Mouse (Mus musculus): ENCODE measurements around the gene Gas7.

Gas7 gene

DNA sequence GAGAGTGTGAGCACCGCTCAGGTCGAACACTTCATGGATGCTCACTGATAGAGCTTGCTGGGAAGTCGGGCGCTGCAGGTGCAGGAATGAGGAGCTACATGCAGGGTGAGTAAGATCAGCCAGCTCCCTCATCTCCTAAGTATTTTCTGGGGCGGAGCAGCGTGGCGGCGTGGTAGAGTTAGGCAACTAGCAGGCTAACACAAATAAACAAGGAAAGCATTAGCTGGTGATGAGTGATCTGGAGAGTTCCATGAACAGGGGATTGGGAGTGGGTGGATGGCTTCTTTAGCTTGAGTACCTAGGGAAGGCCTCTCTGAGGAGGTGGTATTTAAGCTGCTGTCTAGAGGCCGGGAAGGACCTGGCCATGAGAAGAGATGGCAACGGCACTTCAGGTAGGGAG is 77.5 kb downstream of the Gas7 start:
- DNase-seq (ENCODE audit: extremely low spot score, low spot score): no peak

DNA sequence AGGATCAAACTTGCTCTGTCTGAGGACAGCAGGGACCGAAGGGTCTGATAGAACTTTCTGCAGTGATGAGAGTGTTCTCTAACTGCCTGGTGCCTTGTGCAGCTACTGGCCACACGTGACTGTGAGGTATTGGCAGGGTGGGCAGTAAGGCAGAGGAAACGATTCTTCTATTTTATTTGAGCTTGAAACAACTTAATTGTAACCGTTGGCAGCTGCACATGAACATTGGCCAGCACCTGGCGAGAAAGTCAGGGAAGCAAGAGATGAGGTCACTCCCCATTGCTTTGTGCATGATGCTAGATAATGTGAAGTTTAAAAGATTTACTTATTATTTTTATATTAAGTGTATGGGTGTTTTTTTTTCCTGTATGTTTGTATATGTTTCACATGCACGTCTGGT is 77.9 kb downstream of the Gas7 start:
- DNase-seq (ENCODE audit: extremely low spot score, low spot score): no peak

DNA sequence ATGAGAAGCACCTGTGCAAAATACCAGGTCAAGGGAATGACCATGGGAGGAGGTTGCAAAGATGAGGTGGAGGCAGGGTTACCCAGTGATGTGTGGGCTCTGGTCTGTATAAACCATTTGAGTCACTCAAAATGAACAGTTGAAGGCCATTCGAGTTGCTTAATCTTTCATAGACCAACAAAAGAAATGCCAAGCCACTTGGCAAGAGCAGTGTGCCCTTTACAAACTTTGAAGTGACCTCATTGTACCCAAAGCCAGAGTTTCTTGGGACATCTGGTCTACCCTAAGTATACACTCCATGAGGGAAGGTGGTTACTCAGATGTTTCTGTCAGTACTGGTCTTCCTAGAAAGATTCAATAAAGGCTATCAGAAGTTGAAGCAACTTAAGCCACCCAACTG is 80.5 kb downstream of the Gas7 start:
- DNase-seq (ENCODE audit: extremely low spot score, low spot score): no peak

DNA sequence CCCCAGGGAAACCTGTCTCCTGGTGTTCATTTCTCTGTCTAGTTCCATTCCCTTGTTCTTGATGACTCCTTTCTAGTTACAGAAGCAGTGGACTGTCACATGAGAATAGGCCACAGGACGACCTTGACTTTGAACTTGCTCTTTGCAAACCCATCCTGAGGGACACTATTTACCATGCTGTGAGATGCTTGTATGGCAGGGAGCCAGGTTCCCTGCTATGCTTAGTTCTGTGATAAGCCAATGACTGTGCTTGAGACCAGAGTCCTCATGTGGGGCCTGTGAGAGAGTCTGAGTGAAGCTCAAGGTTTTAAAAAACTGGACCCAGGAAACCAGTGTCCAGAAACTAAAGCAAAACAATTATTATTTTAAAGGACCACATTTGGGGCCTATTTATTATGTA is 81.2 kb downstream of the Gas7 start:
- DNase-seq (ENCODE audit: extremely low spot score, low spot score): no peak

DNA sequence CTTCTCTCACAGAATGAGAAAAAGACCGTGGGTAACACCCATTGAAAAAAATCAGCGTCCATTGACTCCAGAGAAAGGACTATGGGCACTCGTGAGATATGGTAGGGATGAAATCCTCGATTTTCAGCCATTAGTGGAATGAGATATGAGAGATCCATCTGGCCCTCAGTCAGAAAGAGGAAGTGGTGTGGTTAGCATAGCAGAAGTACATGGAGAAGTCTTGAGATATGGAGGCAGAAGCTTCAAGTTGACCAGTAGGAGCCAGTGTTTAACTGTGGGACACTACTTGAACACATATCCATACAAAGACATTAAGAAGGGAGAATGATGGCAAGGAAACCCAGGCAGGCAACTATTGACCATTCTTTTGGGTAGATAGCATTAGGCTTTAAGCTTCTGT is 82.1 kb downstream of the Gas7 start:
- DNase-seq (ENCODE audit: extremely low spot score, low spot score): no peak

DNA sequence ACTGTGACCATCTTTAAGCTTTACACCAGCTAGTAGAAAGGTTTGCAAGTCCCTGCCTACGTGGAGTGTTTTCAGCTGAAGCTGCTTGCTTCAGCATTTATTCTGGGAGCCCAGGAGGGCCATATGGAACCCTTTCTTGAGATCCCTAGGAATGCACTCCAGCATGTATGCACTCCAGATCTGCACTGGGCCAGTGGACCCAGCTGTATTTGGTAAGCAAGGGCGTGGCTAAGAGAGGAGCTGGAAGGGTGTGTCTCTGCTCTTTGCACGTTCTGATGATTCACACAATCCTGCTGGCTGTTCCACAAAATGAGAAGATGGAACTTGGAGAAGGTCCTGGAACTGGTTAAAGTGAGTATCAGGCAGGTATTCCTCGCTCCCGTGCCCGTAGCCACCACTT is 83.3 kb downstream of the Gas7 start:
- DNase-seq (ENCODE audit: extremely low spot score, low spot score): no peak

DNA sequence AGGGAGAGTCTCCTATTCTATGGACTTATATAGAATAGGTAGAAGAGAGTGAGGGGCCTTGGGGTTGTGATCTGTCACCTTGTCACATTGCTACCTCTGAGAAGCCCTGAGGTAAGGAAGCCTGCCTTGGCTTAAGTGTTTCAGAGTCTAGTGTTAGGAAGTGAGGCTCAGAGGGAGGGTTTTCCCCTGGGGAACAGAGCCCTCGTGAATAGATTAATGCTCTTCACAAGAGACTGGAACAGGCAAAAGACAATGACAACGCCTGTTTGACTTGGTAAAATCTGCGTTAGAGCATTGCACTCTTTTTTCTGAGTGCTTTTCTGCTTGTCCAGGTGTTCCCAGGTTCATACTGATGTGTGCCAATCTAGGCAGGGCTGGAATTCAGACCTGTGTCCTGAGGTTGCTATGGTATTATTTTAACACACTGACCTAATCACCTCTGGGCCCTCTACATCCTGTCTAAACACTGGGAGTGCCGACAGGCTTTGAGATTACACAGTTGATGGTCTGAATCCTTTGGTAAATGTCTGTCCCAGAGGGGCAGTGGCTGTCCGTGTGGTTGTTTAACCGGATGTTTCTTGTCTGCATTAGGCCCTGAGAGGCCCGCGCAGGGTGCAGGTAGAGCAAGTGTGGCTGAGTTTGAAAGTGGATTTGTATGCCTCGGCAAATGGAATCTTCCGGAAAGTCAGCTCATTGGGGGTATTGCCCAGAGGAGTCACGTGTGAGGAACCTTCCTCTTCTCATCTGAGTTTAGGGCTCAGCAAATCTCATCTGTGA is 89.6 kb downstream of the Gas7 start:
- no peak for DNase-seq (ENCODE audit: extremely low spot score, low spot score)

DNA sequence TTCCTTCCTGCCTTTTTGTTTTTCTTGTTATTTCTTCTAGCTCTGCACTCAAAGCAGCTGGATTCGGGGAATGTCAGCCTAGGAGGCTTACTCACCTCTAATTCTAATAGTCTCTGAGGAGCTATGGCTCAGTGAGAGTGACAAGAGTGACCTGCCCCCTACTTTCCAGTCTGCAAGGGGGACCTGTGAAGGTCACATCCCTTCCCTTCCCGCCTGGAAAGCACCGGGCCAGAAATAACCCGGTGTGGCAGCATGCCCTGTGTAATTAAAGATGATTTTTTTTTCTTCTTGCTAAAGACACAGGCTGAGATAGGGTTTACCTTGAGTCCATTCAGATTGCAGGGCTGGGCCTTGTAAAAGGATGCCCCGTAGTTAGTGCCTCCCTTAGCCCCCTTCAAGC is 91.3 kb downstream of the Gas7 start:
- no peak for DNase-seq (ENCODE audit: extremely low spot score, low spot score)

DNA sequence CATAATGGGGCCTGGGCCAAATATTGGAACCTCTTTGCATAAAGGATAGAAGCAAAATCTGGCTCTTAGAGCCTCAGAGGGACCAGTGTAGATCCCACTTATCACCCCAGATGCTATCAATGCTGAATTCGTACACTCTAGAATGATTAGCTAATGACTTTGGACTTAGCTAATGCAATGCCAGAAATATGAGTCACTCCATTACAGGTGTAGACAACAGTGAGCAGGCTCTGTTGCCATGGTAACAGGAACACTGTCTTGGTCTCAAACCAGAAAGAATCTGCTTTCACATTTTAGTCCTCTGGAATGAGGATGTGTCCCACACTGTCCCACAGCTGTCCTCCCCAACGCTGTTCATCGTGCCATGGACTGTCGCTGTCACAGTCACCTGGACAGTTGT is 94.1 kb downstream of the Gas7 start:
- DNase-seq (ENCODE audit: extremely low spot score, low spot score): no peak

DNA sequence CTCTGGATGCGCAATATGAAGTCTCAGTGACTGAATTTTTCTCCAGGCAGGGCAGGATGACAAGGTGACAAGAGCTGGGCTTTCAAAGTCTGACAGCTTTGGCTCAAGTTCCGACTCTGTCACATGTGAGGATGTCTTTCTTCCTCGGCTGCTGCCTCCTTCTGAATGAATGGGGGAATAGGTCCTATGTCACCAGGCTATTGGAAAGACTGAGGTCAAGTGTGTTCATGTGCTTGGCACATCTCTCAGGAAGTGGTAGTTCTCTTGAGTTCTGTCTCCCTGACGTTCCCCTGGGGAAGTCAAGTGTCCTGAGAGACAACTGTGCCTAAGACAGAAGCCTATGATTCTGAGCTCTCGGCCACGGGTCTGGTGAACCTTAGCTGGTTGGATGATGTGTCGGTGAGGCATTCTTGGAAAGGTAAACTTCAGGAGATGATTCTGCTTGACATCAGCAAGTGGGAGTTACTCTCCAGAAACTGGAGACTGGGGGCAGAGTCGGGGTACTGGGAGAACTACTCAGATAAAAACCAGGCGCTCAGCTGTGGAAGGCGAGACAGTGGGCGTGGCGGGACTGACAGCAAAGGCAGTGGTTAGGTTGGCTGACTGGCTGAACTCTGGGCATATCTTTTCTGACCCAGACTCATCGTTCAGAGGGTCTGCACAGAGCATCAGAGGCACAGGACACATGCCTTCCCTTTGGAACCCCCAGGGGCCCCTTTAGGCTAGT is 94.7 kb downstream of the Gas7 start:
- no peak for DNase-seq (ENCODE audit: extremely low spot score, low spot score)

DNA sequence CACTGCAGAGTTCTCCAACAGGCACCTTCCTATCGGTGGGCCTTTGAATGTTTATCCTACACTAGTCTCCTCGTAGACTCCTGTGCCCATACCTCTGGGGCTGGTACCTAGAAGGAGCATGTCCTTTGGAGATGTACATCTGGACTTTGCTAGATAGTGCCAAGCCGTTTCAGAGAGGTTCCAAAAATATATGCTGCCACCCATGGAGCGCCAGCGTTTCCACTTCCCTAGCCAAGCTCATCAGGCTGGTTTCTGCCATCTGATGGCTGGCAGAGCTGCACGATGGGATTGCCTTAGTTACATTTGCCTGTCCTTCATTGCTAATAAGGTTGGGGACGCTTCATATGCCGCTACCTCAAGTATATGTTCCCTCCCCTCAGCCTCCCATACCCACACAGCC is 97.2 kb downstream of the Gas7 start:
- no peak for DNase-seq (ENCODE audit: extremely low spot score, low spot score)

DNA sequence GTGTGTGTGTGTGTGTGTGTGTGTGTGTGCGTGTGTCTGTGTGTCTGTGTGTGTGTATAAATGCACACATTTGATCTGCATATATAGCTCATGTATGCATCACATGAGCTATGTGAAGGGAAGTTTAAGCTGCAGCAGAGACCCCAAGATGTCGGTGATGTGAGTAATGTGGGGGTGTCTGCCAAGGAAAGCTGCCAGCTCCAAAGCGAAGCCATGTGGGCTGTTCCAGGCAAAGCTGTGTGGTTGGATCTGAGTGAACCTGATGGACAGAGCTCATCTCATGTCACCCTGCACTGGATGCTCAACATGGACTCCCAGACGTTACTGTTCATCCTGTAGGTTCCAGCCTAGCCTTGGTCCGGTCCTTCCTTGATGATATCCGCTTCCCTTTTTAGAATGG is 99.0 kb downstream of the Gas7 start:
- no peak for DNase-seq (ENCODE audit: extremely low spot score, low spot score)

DNA sequence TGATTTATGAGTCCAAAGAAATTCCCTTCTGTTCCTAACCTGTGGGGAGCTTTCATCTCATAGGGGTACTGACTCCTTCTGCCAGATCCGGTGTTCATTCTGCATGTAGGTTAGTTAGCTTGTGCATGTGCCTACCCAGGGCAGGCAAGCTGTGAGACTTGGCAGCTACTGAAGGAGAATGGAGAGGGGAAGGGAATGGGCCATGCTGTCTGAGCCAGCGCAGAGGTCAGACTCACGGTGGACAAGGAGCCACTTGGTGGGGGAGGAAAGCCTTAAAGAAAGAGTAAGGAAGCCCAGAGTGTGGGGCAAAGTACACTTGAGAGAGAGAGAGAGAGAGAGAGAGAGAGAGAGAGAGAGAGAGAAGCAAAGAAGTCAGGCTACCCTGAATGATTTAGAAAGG is 101.1 kb downstream of the Gas7 start:
- no peak for DNase-seq (ENCODE audit: extremely low spot score, low spot score)

DNA sequence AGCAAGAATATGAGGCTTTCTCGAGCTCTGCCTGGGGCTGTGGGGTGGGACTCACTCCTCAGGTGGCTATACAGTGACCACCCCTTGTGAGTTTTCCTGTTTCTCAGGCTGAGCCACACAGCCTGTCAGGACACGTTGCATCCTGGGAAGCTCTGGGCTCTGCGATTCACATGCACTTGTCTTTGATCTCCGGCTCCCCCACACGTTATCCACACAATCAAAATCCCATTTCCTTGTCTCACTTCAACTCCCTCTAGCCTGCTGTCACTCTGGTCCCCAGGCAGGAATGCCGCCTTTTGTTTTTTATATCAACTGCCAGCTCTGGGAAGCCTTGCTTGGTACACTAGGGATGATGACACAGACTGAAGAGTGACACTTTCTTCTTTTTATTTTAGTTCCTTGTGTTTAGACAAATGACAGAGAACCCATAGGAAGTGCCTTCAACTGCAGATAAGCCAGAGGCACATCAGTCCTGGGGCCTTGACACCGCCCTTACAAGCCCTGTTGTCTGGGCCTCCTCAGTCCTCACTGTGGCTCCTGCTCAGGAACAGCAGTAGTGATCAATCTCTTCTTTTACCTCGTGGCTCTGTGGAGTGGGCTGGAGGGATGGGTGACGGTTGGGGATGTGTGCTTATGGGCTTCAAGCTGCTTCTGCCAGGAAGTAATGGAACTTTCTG is 103.7 kb downstream of the Gas7 start:
- DNase-seq (ENCODE audit: extremely low spot score, low spot score): no peak

DNA sequence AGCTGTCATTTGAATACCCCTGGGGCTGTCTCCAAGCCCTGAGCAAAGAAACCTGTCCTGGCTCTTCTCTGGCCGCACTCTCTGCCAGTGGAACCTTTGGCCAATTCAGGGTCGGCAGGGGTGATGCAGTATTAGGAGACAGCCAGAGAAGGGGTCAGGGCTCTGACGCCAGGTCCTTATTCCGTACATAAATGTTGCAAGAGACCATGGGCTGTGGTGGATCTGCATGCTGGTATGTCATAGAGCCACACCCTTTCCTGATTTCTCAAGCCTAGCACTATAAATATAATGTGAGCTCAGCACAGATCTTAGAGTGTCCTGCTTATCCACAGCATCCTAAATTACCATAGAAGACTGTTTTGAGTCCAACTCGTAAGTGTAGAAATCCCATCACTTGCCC is 104.3 kb downstream of the Gas7 start:
- DNase-seq (ENCODE audit: extremely low spot score, low spot score): no peak

DNA sequence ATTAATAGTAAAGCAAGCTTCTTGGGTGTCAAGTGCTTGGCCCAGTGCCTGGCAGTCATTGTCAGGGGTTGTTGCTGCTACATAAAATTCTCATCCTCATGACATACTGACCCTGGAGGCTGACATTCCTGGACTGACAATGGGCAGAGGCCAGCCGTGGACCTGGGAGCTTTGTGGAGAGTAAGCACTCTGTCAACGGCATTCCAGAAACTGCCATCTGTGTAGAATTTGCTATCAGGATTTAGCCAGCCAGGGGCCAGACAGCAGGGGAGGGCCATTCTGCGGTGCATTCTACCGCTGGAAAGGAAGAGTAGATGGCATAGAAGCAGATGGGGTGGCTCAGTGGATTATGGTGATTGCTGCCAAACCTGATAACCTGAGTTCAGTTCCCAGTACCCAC is 106.4 kb downstream of the Gas7 start:
- DNase-seq (ENCODE audit: extremely low spot score, low spot score): no peak

DNA sequence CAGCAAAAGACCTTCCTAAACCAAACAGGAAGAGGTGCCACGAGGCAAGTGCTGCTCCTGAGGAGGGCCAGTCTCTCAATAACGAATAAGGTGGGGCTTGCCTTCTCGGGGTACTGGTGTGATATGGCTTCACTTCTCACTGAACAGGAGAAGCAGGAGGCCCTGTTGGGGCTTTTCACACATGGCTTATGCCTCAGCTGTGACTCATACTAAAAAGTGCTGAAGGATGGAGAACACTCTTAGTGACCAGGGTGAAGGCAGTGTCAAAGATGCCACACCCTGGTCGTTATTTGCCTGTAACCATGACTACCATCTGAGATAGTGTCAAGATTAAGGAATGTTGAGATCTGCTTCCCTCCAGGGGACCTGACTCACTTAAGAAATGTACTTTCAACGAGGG is 107.9 kb downstream of the Gas7 start:
- no peak for DNase-seq (ENCODE audit: extremely low spot score, low spot score)

DNA sequence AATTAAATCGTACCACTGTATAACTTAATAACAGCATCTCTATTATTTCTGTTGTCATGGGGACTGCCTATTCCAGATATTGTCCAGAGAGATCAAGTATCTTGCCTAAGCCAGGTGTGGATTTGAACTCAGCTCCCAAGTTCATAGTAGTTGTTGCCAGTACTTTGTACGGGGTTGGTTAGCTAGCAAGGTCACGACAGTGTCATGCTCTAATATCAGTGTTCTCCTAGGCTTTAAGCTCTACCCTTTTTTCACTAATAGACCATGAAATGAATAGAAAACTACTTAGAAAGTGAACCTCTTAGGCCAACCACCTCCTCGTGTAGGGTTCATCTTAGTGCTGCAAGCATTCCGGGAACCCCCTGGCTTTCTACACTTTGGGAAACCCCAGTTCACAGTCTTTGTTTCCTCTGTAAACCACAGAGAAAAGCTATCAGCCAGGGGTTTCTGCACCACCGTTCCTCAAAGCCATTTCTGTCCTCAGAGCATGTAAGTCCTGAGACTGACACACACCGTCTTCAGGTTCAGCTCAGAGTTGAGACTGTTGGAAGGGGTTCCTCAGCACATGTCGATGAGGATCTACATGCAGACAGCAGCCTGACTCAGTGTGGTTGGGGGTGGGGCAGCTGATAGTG is 108.9 kb downstream of the Gas7 start:
- DNase-seq (ENCODE audit: extremely low spot score, low spot score): no peak

DNA sequence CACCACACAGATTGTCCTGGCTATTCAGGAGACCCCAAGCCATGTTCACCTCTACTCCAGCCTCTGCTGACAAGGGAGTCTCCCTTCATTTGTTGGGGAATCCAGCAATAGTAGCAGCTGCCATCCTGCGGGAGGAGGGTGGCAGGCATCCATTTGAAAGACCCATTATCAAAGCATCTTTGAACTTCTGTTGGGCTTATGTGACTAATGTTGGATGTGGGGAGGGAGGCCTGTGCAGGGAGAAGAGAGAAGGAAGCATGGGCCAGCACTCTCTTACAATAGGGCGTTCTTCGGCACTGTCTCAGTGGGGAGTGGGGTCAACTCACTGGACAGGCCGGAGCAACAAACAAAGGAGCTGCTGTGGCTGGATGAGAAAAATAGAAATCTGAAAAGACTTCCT is 110.3 kb downstream of the Gas7 start:
- no peak for DNase-seq (ENCODE audit: extremely low spot score, low spot score)

DNA sequence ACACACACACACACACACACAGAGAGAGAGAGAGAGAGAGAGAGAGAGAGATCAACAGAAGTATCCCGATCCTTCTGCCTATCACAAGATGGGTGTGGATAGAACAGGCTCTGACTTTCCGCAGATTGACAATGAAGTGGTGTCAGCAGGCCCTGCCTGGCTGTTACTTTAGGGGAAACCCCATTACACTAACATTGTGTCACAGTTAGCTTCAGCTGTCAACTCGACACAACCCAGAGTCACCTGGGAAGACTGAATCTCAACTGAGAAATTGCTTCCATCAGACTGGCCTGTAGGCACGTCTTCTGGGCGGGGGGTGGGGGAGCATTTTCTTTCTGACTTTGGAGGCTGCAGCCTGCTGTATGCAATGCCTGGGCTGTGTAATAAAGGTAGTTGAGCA is 111.5 kb downstream of the Gas7 start:
- no peak for DNase-seq (ENCODE audit: extremely low spot score, low spot score)

DNA sequence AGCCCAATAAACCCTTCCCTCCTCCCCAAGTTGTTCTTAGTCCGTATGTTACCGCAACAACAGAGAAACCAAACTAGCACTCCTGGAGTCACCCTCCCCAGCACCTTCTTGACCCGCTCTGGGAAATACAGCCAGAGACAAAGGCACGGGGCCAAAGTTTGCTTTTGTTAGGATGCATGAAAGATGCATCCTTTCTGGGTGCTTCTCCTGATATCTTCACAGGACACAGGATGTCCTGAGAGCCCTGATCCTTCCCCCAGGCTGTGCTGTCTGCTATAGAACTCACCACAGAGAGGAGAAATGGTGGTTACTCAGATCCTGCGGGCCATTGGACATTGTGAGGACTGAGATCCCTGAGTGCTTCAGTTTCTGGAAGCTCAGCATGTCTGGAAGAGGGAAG is 111.9 kb downstream of the Gas7 start:
- no peak for DNase-seq (ENCODE audit: extremely low spot score, low spot score)

DNA sequence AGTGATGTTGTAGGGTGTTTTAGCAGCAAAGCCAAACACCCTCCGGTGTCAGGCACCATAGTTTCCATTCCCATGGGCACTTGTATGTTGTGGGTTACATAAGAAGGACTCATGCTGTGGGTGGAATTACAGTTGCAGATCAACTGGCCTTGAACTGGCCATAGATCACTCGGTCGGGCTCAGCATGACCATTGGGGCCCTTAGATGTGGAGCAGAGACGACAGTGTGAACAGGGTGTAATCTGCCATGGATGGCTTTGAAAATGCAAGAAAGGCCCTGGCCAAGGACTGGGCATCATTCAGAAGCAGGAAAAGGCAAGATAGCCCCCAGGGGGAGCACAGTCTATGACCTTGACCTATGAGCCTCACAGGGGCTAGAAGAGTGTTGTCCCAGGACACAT is 112.8 kb downstream of the Gas7 start:
- no peak for DNase-seq (ENCODE audit: extremely low spot score, low spot score)
